Mouse (Mus musculus) right cerebral cortex, postnatal 25 days (tissue): ENCODE results near the gene Tomm40l.

Source experiments
- DNase-seq: peaks from one replicate; pipeline ENCODE4 v3.0.0; 2022

Gene Tomm40l

GRCm38 (mm10) chr1:171223796-171224195, 1.5 kb upstream of the Tomm40l start:
- DNase-seq, result no peak

GRCm38 (mm10) chr1:171223168-171223567, 854 bp upstream of the Tomm40l start:
- DNase-seq, result no peak

GRCm38 (mm10) chr1:171221281-171222193, 777 bp downstream of the Tomm40l start:
- DNase-seq, result no peak

- peak; percentile 88 for DNase-seq
These were observed 1.4 kb downstream of the Tomm40l start for GRCm38 (mm10) chr1:171220871-171221270.

GRCm38 (mm10) chr1:171216241-171216955, 5.9 kb downstream of the Tomm40l start:
- no peak for DNase-seq

- no peak for DNase-seq
These were observed 8.4 kb downstream of the Tomm40l start, which contains the start of gene Nr1i3 for GRCm38 (mm10) chr1:171213801-171214496. Gene Nr1i3, plus strand, starts transcription at chr1:171213970.

- DNase-seq, result no peak
These were observed 9.5 kb downstream of the Tomm40l start for GRCm38 (mm10) chr1:171212854-171213253.

GRCm38 (mm10) chr1:171209409-171209808, 12.9 kb downstream of the Tomm40l start:
- no peak for DNase-seq

- DNase-seq, result no peak
These were observed 16.4 kb downstream of the Tomm40l start for GRCm38 (mm10) chr1:171205704-171206493.

- DNase-seq, result no peak
These were observed 18.1 kb downstream of the Tomm40l start for GRCm38 (mm10) chr1:171204249-171204644.

GRCm38 (mm10) chr1:171203471-171204248, 18.7 kb downstream of the Tomm40l start:
- DNase-seq, result no peak

GRCm38 (mm10) chr1:171200769-171201168, 21.5 kb downstream of the Tomm40l start:
- no peak for DNase-seq

GRCm38 (mm10) chr1:171199532-171199931, 22.8 kb downstream of the Tomm40l start:
- no peak for DNase-seq

- DNase-seq, result peak; percentile 28
These were observed 26.4 kb downstream of the Tomm40l start, which contains the start of gene Pcp4l1 for GRCm38 (mm10) chr1:171195887-171196397. Gene Pcp4l1, minus strand, starts transcription at chr1:171196268.

- no peak for DNase-seq
These were observed 27.1 kb downstream of the Tomm40l start for GRCm38 (mm10) chr1:171195046-171195822.

GRCm38 (mm10) chr1:171193911-171194830, 28.1 kb downstream of the Tomm40l start:
- DNase-seq, result no peak

- no peak for DNase-seq
These were observed 29.0 kb downstream of the Tomm40l start for GRCm38 (mm10) chr1:171193093-171193840.

GRCm38 (mm10) chr1:171192283-171192682, 30.0 kb downstream of the Tomm40l start:
- no peak for DNase-seq
